Mouse (Mus musculus) urinary bladder, postnatal 14 days (tissue): Measurements from ENCODE around the gene Timp4.
"Not testable (repeated sequence)": the region's sequence is repeated elsewhere in the genome, so short reads cannot be mapped to it uniquely, and the experiment has no call there.

Source experiments
- DNase-seq: peaks from one replicate; pipeline ENCODE4 v3.0.0; 2021; ENCODE audit warnings: low spot score

Gene Timp4

DNA sequence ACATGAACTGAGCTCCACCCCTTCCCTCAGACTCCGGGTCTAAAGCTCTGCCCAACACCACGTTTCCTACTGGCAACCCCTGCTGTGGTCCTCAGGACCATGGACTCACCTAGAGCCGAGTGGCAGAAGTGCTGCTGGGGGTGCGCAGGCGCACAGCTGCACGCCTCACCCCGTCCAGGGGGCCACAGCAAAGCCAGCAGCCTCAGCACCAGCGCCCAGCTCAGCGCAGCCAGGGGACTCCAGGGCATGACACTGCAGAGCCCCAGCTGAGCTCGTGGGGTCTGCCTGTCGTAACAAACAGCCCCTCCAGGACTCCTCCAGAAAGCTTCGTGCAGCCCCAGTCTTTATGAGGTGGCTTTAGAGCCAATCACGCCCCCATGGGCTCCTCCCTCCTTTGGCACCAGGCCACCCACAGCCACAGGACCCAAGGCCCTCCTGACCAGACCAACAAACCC is 447 bp downstream of the Timp4 start:
- DNase-seq = peak; percentile 37

DNA sequence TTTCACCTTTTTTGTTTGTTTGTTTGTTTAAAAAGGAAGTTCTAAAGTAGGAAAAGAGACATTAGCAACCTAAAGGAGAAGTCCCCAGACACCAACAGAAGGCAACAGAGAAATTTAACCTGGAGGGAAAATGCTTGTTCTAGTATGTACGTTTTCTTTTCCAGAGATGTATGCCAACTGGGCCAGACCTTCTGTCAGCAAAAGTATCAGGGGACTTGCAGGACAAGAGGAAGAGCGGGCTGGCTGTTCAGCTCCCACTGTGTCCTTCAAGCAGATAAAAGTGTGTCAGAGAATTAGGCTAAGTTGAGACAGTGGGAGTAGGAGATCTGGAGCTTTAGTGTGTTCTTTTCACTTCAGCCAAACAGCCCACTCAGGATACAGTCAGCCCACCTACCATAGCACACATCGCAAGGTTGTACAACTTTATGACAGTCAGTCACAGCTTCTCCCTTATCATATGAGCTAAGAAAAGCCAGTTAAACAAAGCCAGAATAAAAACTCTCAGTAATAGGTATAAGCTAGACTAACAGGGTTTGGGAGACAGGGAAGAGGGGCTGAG is 6.4 kb downstream of the Timp4 start:
- DNase-seq = no peak

DNA sequence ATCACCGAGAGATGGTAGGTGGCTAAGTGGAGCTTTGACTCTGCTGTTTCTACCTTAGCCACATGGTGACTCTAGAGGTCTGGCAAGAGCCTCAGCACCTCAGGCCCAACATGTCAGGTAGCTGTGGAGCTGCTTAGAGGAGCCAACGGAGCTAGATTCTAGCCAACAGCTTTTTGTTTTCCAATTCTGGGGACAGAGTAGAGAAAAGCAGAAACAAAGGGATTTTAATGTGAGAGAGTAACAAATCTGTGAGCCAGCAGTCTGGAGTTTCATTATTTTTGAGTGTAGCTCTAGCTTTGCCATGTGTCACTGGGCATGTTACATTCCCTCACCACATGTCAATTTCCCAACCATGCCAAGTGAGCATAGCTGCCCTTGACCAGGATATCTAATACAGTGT is 7.8 kb downstream of the Timp4 start:
- no peak for DNase-seq

DNA sequence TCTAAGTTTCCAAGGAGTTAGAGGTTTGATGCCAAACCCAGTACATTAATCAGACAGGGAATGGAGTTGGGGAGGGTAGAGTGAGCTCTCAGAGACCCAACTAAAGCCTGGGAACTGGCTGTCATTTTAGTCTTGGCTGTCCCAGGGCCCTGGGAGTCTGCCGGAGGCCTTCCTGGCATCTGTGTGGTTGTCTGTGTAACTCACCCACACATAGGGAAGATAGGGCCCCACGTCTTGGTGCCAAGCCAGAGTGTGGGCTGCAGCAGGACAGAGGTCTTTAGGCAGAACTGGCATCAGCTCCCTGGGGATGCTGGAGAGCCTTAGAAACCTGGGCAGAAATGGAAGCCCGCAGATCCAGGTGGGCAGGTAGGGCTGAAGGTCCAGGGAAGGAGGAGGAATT is 10.1 kb downstream of the Timp4 start:
- DNase-seq = no peak

DNA sequence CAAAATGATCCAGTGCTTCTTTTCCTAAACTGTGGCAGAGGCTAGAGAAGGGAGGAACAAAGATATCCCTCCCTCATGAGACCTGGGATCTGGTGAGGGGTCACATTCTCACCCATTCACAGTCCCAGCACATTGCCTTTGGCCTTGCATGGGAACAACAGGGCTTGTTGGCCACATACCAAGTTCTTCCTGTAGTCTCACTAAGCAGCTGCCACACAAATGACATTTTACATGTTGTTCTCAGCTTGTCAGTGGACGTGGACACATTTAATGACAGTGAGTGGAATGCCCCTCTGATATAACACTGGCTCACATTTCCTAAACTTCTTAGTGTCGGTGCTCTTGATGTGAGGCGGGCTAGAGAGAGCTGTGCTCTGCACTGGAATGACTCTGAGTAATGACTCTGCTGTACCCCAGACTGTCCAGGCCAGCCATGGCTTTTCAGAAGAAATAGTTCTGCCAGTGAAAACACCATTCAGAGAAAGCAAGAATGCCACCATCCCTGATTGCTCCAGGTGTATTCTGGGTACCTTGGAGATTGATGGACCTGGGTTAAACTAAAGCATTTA is 10.8 kb downstream of the Timp4 start:
- no peak for DNase-seq

DNA sequence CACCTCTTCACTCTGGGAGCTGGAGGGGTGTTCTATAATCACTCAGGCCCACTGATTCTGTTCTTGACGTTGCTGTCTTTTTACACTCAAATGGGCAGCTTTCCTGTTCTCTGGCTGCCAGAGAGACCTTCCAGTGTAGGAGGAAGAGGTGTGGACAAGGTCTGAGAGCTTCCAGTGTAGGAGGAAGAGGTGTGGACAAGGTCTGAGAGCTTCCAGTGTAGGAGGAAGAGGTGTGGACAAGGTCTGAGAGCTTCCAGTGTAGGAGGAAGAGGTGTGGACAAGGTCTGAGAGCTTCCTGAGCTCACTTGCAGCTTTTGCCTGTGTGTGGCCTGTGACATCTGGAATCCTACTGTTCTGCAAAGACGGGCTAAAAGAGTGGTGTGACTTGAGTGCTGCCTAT is 11.6 kb downstream of the Timp4 start:
- not testable (repeated sequence) for DNase-seq

DNA sequence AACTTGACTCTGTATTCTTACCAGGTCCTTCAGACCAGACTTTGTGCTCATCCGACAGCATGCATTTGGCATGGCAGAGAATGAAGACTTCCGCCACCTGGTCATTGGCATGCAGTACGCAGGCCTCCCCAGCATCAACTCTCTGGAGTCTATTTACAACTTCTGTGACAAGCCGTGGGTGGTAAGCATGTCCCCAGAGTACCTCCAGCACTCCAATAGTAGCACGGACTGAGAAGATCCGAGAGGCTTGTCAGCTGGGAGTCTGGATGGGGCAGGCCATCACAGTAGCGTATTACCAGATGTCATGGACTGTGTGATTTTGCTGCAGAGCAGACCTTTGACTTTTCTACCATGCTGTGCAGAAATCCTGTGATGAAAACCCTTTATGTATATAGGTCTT is 12.7 kb downstream of the Timp4 start:
- no peak for DNase-seq

DNA sequence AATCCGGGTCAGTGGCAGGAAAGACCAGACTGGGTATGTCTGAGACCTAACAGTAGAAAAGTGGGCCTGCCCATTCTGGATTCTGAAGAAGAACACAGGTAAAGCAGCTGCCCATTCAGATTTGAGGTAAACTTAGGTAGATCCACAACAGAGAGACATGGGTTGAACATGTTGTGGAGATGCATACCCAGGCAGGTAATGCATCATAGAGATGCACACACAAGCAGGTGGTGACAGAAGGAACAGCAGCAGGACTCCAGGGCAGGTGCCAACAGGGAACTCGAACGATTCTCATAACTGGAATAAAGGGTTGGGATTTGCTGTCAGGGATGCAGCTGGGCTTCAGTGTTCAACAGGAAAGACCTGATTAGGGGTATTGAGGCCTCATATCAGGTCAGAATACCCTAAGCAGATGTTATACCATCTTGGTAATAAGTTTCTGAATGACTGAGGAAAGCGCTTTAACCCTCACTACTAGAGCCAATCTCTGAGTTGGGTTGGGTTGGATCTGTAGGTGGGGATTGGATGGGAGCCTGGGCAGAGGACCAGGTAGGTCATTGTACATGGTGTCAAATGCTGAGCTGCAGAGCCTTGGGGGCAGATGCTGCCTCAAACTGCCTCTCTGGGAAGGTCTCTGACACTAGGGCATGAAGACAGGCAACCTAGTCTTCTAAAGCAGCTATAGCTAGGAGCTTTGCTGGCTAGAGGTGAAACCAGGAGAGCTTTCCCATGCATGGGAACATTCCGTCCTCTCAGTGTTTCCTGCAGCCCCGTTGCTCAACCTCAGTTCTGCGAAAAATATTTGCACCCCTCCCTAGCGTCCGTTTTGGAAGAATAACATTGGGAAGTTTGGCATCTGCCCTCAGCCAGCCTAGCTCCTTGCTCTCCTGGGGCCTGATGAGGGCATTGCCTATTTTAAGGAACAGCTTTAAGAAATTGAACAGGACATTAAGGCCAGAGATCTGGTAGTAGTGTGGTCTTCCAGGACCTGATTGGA is 13.7 kb downstream of the Timp4 start:
- no peak for DNase-seq

DNA sequence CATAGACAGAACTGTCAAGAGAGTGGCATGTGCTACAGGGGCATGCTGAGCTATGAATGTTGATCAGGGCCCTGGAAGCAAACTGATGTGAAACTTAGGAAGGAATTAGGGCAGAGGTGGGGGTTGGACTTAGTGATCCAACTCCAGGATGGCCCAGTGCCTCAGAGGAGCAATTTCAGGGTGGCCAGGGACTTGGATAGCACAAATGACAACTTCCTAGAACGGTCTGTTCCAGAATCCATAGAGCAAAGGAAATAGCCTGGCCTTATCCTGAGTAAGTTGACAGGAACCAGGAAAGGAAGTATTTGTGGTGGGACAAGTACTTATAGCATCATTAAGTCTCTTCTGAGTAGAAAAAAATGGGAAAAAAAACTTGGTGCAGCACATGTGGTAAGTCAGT is 19.4 kb downstream of the Timp4 start:
- no peak for DNase-seq

DNA sequence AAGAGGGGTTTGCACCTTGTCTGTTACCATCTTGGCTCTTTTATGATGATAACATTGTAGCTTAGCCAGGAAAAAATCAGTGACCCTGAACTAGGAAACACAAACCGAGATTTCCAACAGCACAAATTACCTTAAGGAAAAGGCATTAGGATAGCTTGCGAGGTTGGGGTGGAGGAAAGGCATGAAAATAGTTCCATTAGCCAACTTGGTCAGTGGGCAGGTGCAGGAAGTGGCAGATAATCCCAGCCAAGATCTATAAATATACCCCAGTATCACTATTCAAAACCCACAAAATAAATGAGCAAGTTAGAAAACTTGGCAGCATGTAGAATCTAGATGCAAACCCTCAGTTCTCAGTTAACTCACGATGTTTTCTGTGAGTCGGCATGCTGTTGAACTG is 20.2 kb downstream of the Timp4 start:
- DNase-seq = no peak

DNA sequence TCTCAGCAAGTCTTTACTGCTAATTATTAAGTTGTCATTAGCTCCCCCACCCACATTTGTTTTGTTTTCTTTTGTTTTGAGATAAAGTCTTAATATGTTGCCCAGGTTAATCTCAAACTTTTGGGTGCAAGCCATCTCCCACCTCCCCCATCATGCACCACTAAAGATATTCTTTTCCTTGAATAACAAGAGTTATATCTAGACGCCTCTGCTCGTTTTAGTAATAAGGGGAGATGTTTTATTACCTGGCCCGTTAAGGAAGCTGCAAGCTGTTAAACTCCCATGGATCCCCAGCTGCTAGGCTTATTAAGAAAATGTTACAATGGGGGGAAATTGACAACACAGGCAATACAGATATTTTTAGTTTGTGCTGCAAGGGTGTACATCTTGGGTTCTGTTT is 21.4 kb downstream of the Timp4 start:
- no peak for DNase-seq

DNA sequence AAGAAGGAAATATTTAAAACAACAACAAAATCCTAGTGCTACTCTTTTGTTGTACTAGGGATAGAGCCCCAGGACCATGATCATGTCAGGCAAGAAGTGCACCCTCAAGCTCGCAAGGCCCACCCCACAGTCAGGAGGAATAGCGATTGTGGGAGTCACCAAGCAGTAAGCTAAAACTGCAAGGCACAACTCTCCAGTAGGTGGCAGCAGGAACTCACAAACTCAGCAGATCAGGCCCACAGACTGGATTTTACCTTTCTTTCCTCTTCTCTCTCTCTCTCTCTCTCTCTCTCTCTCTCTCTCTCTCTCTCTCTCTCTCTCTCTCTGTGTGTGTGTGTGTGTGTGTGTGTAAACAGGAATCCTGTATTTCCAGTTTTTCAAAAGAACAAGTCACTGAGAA is 24.5 kb downstream of the Timp4 start:
- peak; percentile 82 for DNase-seq

DNA sequence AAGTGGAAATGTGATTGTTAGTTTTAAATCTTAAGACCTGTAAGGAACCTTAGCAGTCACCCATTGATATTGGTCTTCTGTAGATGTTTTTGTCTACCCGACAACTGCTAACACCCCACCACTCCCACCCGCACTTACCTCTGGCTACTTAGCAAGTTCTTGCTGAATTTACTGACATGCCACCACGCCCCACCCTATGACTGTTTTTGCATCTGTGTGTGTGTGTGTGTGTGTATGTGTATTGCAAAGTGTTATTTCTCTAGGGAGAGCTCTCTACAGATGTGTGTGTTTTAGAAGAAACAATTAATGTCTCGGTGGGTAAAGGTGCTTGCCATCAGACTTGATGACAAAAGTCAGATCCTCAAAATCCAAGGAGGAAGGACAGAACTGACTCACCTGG is 25.0 kb downstream of the Timp4 start, which contains the start of gene Gm17482:
TSS of gene Gm17482 (plus strand) at position 301 of the 400 bp plus-strand sequence.
- DNase-seq = no peak

DNA sequence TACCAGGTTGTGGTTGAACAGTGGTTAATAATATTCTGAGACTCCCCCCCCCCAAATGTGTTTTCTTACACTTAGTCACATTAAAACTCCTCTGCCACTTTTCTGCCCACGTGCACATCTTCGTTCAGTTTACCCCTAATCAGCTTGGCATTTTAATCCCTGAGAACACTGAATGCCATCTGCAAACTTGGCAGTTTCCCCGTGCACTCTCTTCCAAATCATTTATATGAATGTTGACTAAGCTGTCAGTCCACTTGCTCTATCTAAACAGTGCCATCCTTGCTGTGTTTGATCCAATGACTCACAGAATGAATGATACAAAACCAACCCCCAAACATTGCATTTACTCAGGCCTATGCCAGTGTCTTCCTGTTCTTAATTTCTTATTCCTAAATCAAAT is 26.5 kb downstream of the Timp4 start:
- DNase-seq = no peak

DNA sequence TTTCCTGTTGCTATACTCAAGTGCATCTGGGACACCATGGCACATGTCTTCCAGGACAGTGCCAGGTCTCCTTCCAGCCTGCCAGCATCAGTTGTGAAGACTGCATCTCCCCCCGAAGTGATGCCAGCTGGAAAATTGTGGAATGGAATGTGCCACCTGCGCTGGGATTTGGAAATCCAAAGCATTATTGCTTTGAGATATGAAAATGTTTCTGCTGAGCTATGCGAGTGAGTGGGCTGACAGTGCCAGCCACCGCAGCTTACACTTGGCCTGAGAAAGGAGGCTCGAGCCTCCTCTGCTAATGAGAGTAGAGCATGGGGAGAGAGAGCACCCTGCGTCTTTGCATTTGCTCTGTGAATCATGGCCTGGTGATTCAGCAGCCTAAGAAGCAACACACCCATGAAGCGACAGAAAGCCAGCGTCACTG is 30.8 kb downstream of the Timp4 start:
- peak; percentile 18 for DNase-seq

DNA sequence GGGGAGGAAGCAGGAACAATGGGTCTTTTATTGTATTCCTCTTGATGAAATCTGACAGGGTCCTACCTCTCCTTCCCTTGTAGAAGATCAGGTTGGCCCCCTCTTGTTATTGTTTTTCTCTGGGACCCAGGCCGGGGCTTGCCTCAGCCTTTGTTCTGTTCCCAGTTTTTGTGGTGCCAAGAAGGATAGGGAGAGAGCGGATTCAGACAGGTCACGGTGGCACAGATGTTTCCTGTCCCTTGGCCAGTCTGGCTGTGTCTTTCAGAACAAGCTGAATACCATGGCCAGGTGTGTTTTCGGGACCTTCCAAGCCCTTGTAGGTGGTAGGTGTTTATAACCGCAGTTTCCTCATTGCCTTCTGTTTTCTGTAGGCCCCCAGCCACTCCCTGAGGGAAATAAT is 38.9 kb downstream of the Timp4 start:
- no peak for DNase-seq

DNA sequence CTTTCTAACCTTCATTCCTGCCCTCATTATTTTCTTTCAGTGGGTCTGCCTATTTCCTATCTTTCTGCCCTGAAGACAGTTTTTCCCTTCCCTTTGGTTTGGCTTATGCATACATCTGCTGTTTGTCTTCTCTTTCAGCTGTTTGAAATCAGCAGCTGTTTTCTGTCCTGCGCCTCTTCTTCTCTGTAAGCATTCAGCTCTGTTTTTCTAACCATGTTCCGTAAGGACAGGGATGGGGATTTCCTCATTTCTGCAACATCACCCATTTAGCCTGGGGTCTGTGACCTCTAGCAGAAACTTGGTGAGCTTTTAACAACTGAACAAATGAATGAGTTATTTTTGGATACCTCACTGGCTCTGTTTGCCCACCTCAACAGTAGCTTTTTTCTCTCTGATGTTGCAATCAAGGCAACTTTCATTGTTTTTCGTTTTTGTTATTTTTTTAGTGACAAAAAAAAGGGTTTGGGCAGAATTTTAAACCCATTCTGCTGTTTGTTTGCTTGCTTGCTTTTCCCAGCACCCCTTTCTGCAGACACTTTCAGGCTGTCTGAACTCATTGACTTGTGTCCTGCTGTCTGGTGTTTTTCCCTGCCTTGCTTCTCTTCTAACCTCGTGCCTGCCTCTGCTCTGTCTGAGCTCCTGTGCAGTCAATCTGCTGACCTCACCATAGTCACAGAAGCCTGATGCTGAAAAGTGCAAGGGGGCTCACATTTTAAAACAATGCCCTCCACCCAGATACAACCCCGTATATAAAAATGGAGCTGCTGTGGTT is 39.7 kb downstream of the Timp4 start:
- DNase-seq = no peak

DNA sequence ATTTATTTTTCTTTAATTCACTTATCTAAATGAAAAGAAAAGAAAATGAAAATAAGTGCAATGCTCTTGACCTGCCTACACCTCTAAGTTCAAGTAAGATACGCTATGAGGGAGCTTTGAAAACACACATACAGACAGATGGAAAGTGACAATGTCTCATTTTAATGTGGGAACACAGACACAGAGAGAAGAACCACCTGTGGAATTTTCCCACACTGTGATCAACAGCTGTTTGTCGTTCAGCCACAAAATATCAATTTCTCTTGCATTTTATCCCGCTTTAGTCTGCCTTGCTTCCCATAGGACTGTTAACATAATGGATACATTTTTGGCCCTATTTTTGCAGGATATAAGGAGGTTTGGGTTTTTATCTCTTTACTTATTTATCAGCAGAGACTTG is 41.2 kb downstream of the Timp4 start:
- no peak for DNase-seq

DNA sequence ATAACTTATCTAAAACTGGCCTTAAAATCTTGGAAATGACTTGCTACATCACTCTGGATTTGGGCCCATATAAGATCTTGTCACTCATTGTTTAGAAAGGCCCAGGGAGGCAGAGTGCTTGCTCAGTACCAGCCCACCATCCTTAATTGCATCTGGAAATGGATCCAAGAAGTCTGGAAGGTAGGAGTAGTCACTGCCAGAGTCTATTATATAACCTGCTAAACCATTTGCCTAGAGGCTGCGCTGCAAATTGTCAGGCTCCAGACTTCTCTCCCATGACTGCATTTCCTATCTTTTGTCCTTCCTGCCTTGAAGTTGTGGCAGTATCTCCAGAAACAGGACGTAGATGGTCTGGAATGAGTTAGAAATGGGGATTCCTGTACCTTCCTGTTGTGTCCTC is 41.8 kb downstream of the Timp4 start:
- no peak for DNase-seq

DNA sequence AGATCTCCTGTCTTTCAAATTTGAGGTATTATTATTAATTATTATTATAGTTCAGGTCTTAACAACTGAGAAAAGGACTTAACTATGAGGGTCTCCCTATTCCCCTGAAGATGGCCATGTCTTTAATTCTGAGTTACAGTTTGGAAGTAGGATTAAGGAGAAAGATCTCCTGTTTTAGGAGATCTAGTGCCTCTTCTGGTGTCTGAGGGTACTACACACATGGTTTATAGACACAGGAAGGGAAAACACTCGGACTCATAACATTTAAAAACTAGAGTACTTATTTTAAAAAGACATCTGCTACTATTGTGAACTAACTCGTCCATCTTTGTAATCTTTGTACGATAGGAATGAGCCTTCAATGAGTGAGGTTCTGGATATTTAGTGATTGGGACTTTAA is 49.0 kb downstream of the Timp4 start:
- no peak for DNase-seq

DNA sequence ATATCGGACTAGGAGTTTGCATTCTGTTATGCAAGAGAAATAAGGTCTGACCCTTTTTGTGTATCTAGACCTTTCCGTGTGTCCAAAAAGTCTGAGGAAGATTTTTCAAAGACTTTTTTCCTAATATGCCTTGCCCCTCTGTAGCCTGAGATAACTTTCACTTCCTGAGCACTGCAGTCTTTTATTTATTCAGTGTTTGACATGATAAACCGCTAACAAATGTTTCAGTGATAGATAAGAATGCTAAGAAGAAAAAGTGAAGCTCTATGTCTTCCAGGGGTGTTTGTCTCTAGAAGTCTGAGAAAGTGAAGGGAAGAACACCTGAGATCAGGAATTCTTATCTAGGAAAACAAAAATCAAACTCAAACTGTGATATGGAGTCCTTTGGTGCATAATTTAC is 51.3 kb downstream of the Timp4 start:
- DNase-seq = no peak
